Comparison of ENCODE assay signal across 8 mouse cellular contexts in the genomic region with DNA sequence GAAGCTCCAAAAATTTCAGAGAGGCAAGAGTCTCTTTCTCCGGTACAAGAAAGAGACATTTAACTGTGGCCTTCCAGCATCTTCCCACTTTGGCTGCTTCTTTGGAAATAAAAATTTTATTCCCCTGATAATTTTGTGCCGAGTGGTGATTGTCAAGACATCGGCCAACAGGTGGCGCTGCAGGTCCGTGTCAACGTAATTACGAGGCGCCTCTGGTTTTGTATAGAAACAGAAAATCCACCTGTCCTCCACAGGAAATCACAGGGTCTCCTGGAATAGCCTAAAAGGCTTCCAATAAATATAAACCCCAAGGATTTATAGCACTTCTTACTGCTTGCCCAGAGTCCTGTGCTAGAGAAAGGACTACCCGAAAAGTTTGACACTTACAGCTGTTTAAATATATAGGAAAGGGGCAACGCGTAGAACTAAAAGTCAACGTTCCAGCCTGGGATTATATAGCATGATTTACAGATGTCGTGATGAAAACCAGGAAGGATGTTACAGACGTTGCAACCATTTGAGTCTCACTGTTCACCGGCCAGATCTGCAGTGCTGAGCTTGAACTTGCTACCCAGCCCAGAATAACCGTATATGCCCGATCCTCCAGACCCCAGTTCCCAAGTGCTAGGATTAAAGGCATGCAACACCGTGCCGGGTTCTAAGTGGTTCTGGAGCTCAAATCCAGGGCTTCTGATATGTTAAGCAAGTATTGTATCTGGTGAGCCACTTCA.
DNase-seq lines count a peak whose midpoint lies in the region; ATAC-seq and TF ChIP-seq lines count a peak whose summit lies in the region.

No protein-coding gene starts in this region.

- H3K4me3 ChIP-seq in testis, adult 2 months (ENCODE audit: control insufficient read depth, low read depth, low read length): no peak overlapping the region

- no peak for ATAC-seq in frontal cortex, adult (ENCODE audit: low TSS enrichment)

- no peaks in the 10 kb centered on the region for H3K27me3 ChIP-seq in testis, adult 2 months (ENCODE audit: control insufficient read depth, insufficient read depth, low read length)

- intact Hi-C loops in heart, postnatal 14 days (cut with DNase I): loop anchor here (1.0 to 5.0 kb wide), 3 partner anchors 85 to 1541 kb away; no protein-coding TSS in a partner anchor
- intact Hi-C loops in left cerebral cortex, postnatal 10 days (cut with DNase I): loop anchor here (5.0 kb wide), 1 partner anchor 126 kb away; no protein-coding TSS in a partner anchor

- peak; percentile 85 for TF ChIP-seq CTCF in testis, adult 2 months (IDR thresholded peaks at IDR 0.05; ENCODE audit: control insufficient read depth, insufficient read depth, insufficient replicate concordance, low read depth, low read length)

- no peak overlapping the region for H3K27ac ChIP-seq in testis, adult 2 months (ENCODE audit: control insufficient read depth, insufficient read depth, low read depth, low read length)

- no peaks in the 10 kb centered on the region; the same call in 1 of the 2 replicates for H3K4me1 ChIP-seq in testis, adult 2 months (ENCODE audit: control insufficient read depth, insufficient read depth, low read length)

- TF ChIP-seq POLR2A in testis, adult 2 months (IDR thresholded peaks at IDR 0.05; ENCODE audit: control insufficient read depth, low read depth, low read length): no peak

- H3K36me3 ChIP-seq in testis, adult 2 months (ENCODE audit: control insufficient read depth, insufficient read depth, low read length): no peaks in the 10 kb centered on the region

- peak; percentile 44 to 91 for DNase-seq in frontal cortex, adult 2 months (ENCODE audit: extremely low spot score in 1 of 2, low spot score in 1 of 2)
- DNase-seq in adrenal gland, adult 18-20 months (ENCODE audit: low spot score in 2 of 2): peak; percentile 78 to 83
- DNase-seq in embryo, embryonic 10.5 days (ENCODE audit: low spot score): peak; percentile 91
- peak; percentile 86 to 91 for DNase-seq in heart, postnatal 14 days
- DNase-seq in left cerebral cortex, postnatal 10 days (ENCODE audit: extremely low spot score in 1 of 2, low spot score in 2 of 2): peak; percentile 57 to 83
- peak; percentile 55 to 62 for DNase-seq in natural killer cell, adult 2 months (ENCODE audit: low spot score in 2 of 2)
